In the genomic region with DNA sequence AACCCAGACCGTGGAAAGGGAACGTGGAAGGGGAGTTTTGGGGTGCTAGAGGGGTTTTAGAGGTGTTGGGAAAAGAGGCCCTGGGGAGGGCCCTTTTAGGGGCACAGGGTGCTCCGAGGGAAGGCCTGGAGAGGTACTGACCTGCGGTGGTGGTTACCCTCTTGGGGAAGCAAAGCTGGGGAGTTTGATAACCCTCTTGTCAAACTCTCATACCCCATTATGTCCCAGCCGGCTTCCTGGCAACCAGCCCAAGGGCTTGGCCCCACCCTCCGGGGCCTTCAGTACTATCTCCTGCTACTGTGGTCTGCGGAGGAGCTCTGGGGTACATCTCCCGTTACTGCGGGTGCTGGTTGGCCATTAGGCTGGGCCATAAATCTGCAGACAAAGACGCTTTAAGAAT, we compare ENCODE assay signal across 10 mouse cellular contexts. TPM values are rescaled to one million over a fixed set of nuclear protein-coding genes. Genes with fewer than 3 reads are reported as not detected.
A peak's percentile ranks its signal among the peaks of the same experiment; 100 is the strongest.
DNase-seq lines count a peak whose midpoint lies in the region; ATAC-seq lines count a peak whose summit lies in the region.
"Had no signal": no experiment of that assay in that cellular context is flagged by ENCODE, and none has a peak within 500 bp of the region (broad histone marks: within the 10 kb centered on the region; RNA-seq: fewer than 3 reads in every experiment).

No protein-coding gene starts in this region.

- H3K4me3 ChIP-seq in embryonic facial prominence, embryonic 10.5 days, result peak overlapping the region; percentile 53
- peak overlapping the region; percentile 55 for H3K4me3 ChIP-seq in hindbrain, embryonic 10.5 days
- H3K4me3 ChIP-seq in liver, embryonic 16.5 days (ENCODE audit: low read depth, low read length), result peak overlapping the region; percentile 52

- DNase-seq in retina, postnatal 1 day, result peak; percentile 32
- DNase-seq in retina, embryonic 14.5 days (ENCODE audit: low spot score), result no peak
- DNase-seq in embryonic facial prominence, embryonic 10.5 days (ENCODE audit: low spot score), result peak; percentile 34
- no peak for DNase-seq in hindbrain, embryonic 10.5 days (ENCODE audit: low spot score)
- peak; percentile 68 for DNase-seq in testis, postnatal 10 days (ENCODE audit: low spot score)
- no peak for DNase-seq in adrenal gland, adult 8-10 months
- no peak for DNase-seq in right cerebral cortex, postnatal 4 days

- peaks cover 91% of the 10 kb centered on the region for H3K27me3 ChIP-seq in embryonic facial prominence, embryonic 10.5 days (replicated peaks; ENCODE audit: low read depth, poor library complexity, severe bottlenecking)
- peaks cover 78% of the 10 kb centered on the region for H3K27me3 ChIP-seq in hindbrain, embryonic 10.5 days (ENCODE audit: insufficient read depth, poor library complexity, severe bottlenecking)
- peaks cover 34% of the 10 kb centered on the region for H3K27me3 ChIP-seq in liver, embryonic 16.5 days (ENCODE audit: control insufficient read depth, insufficient read depth, low read depth, low read length)

- peak; percentile 63 for ATAC-seq in liver, embryonic 16.5 days (ENCODE audit: low read depth)

- no peak overlapping the region for H3K27ac ChIP-seq in embryonic facial prominence, embryonic 10.5 days (replicated peaks)
- peak overlapping the region; percentile 73; the same call in 1 of the 2 replicates for H3K27ac ChIP-seq in hindbrain, embryonic 10.5 days
- no peak overlapping the region for H3K27ac ChIP-seq in liver, embryonic 16.5 days (ENCODE audit: low read length)

- H3K9me3 ChIP-seq in embryonic facial prominence, embryonic 10.5 days, result no peaks in the 10 kb centered on the region
- H3K9me3 ChIP-seq in hindbrain, embryonic 10.5 days, result no peaks in the 10 kb centered on the region
- H3K9me3 ChIP-seq in liver, embryonic 16.5 days (replicated peaks; ENCODE audit: control insufficient read depth, low read length), result no peaks in the 10 kb centered on the region

- peak overlapping the region; percentile 71 for H3K4me2 ChIP-seq in liver, embryonic 16.5 days (ENCODE audit: low read depth, low read length)

- WGBS in embryonic facial prominence, embryonic 10.5 days, result 11% methylated on average over 10 of the region's 10 CpGs
- WGBS in hindbrain, embryonic 10.5 days, result 10% methylated on average over 10 of the region's 10 CpGs
- 7% methylated on average over 10 of the region's 10 CpGs for WGBS in liver, embryonic 16.5 days (ENCODE audit: insufficient replicate concordance)

- peaks cover 36% of the 10 kb centered on the region for H3K4me1 ChIP-seq in embryonic facial prominence, embryonic 10.5 days
- H3K4me1 ChIP-seq in hindbrain, embryonic 10.5 days (replicated peaks), result peaks cover 31% of the 10 kb centered on the region
- peaks cover 23% of the 10 kb centered on the region for H3K4me1 ChIP-seq in liver, embryonic 16.5 days (ENCODE audit: control insufficient read depth, low read depth, low read length)

- no peaks in the 10 kb centered on the region for H3K36me3 ChIP-seq in embryonic facial prominence, embryonic 10.5 days (replicated peaks)
- no peaks in the 10 kb centered on the region for H3K36me3 ChIP-seq in hindbrain, embryonic 10.5 days
- H3K36me3 ChIP-seq in liver, embryonic 16.5 days (ENCODE audit: control insufficient read depth, insufficient read depth), result no peaks in the 10 kb centered on the region

- 0 out of 2 replicates have a peak overlapping the region, but pooled peaks have one; percentile 11 for H3K9ac ChIP-seq in liver, embryonic 16.5 days (ENCODE audit: low read depth, low read length)

RNA-seq across cellular contexts. Expression of a gene that starts 0.3 kb away (rescaled TPM):
- polyA plus RNA-seq in embryonic facial prominence, embryonic 10.5 days (2016; fragmentation: Nextera tagmentation; extraction: Ambion mirVana), result 0.40 and 0.57 TPM in 2 replicates
- 0.96 and 3.3 TPM in 2 replicates for polyA plus RNA-seq in hindbrain, embryonic 10.5 days (2016; fragmentation: Nextera tagmentation; extraction: Ambion mirVana)
- polyA plus RNA-seq in liver, embryonic 16.5 days (2015; fragmentation: Nextera tagmentation; extraction: Ambion mirVana), result 0.73 and 0.76 TPM in 2 replicates
- total RNA-seq in adrenal gland, adult 8-10 months (2022), result under 1 TPM; 0.34 to 0.73 (median 0.43) TPM
- total RNA-seq: neutrophil, adult 5-6 weeks had no signal

RNA-seq across cellular contexts. Expression of a gene that starts 2.6 kb away (rescaled TPM):
- 0.98 and 1.5 TPM in 2 replicates for polyA plus RNA-seq in embryonic facial prominence, embryonic 10.5 days (2016; fragmentation: Nextera tagmentation; extraction: Ambion mirVana)
- 1.3 and 2.1 TPM in 2 replicates for polyA plus RNA-seq in hindbrain, embryonic 10.5 days (2016; fragmentation: Nextera tagmentation; extraction: Ambion mirVana)
- polyA plus RNA-seq in liver, embryonic 16.5 days (2015; fragmentation: Nextera tagmentation; extraction: Ambion mirVana), result 0.32 and 0.39 TPM in 2 replicates
- total RNA-seq in adrenal gland, adult 8-10 months (2022), result under 1 TPM; 0.22 to 0.73 (median 0.51) TPM

RNA-seq across cellular contexts. Expression of a gene that starts 5.3 kb away (rescaled TPM):
- not detected in 2 replicates for polyA plus RNA-seq in embryonic facial prominence, embryonic 10.5 days (2016; fragmentation: Nextera tagmentation; extraction: Ambion mirVana)
- polyA plus RNA-seq in hindbrain, embryonic 10.5 days (2016; fragmentation: Nextera tagmentation; extraction: Ambion mirVana), result not detected in 2 replicates
- polyA plus RNA-seq in liver, embryonic 16.5 days (2015; fragmentation: Nextera tagmentation; extraction: Ambion mirVana), result not detected in 2 replicates
- under 1 TPM in 1 of 4 experiments, not detected in 3; 0.09 TPM for total RNA-seq in adrenal gland, adult 8-10 months (2022)
- total RNA-seq: neutrophil, adult 5-6 weeks had no signal
- polyA plus RNA-seq: brain, embryonic 14.5 days had no signal

RNA-seq across cellular contexts. Expression of a gene that starts 5.8 kb away (rescaled TPM):
- polyA plus RNA-seq in embryonic facial prominence, embryonic 10.5 days (2016; fragmentation: Nextera tagmentation; extraction: Ambion mirVana), result 5.3 and 8.5 TPM in 2 replicates
- 6.9 and 8.3 TPM in 2 replicates for polyA plus RNA-seq in hindbrain, embryonic 10.5 days (2016; fragmentation: Nextera tagmentation; extraction: Ambion mirVana)
- 2.9 and 3.1 TPM in 2 replicates for polyA plus RNA-seq in liver, embryonic 16.5 days (2015; fragmentation: Nextera tagmentation; extraction: Ambion mirVana)
- total RNA-seq in adrenal gland, adult 8-10 months (2022), result 10 to 100 TPM; 18.7 to 28.6 (median 24.6) TPM

RNA-seq across cellular contexts. Expression of a gene that starts 23.9 kb away (rescaled TPM):
- 180 and 188 TPM in 2 replicates for polyA plus RNA-seq in embryonic facial prominence, embryonic 10.5 days (2016; fragmentation: Nextera tagmentation; extraction: Ambion mirVana)
- polyA plus RNA-seq in hindbrain, embryonic 10.5 days (2016; fragmentation: Nextera tagmentation; extraction: Ambion mirVana), result 187 and 194 TPM in 2 replicates
- polyA plus RNA-seq in liver, embryonic 16.5 days (2015; fragmentation: Nextera tagmentation; extraction: Ambion mirVana), result 100 and 103 TPM in 2 replicates
- total RNA-seq in adrenal gland, adult 8-10 months (2022), result 10 to 100 TPM; 79.1 to 93.1 (median 87.8) TPM

Comparison
In these comparisons a context has a peak if more than half of its experiments do, and no peak if none do; other contexts are left out.
1. DNase-seq: peak in retina, postnatal 1 day (single experiment), embryonic facial prominence, embryonic 10.5 days (single experiment) and testis, postnatal 10 days (single experiment); none in retina, embryonic 14.5 days (single experiment), hindbrain, embryonic 10.5 days (single experiment), adrenal gland, adult 8-10 months (single experiment) and right cerebral cortex, postnatal 4 days (single experiment).
2. Peak in every context shown above with its lines, with median percentiles within 50 percentile points of each other: H3K4me3 ChIP-seq.